Mouse (Mus musculus) adrenal gland, postnatal 25 days (tissue): ENCODE results near the gene Sos1. TPM values are rescaled to one million over a fixed set of nuclear protein-coding genes. Genes with fewer than 3 reads are reported as not detected.
A peak's percentile ranks its signal among the peaks of the same experiment; 100 is the strongest.
"Not testable (repeated sequence)": the region's sequence is repeated elsewhere in the genome, so short reads cannot be mapped to it uniquely, and the experiment has no call there.

Experiments used
- DNase-seq: peaks from one replicate; pipeline ENCODE4 v3.0.0; 2021; ENCODE audit warnings: mixed read lengths
- total RNA-seq: library from RNA; stranded (reverse); gene quantifications from 2 replicates; pipeline ENCODE4 v1.2.3, GENCODE M21; 2021

Sos1 gene
- total RNA-seq, 1 experiment from 2014 or later: 30.3 TPM

DNA sequence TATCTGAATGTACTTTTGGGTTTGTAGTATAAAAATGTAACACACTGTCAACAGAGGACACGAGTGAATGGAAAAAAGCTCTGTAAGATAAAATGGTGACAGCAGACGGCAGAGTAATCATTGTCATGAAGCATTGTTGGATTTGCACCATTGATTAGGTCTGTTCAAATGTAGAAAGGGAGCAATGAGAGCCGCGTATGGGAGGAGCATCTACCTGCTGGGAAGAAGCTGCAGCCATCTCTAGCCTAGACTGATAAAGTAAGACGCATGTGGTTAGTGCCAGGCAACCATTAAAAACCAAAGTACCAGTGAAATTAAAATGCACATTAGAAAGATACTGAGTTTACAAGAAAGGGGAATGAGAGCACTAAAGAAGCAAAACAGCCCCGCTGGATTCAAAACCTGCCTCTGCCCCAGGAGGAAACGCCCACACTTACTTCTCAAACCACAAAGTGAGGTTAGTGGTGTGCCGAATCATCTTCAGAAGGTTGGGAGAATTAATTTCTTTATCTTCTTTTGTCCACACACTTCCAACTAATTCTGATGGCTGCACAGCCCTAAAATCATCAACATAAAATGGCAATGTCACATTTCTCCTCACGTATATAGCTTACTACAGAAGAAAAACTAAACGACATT is 61.6 kb downstream of the Sos1 start:
- no peak for DNase-seq

- DNase-seq: no peak
These were observed 69.1 kb downstream of the Sos1 start for GRCm38 (mm10) chr17:80411182-80411581.

DNA sequence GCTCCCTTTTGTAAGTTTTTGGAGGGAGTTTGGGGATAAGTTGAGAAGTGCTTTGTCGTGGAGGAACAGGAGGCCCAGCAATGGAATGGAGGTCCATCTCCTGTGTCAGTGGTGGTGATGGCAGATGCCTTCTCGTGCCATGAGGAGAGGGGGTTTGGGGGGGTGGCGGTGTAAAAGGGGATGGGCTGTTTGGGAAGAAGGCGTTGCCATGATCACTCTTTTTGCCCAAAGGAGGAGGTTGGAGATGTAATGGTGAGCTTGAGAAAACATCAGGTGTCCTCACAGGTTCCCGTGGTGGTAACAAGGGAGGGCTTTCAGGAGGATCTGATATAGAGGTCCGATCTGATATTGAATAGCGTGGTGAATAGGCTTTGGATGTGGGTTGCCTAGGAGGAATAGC is 82.0 kb downstream of the Sos1 start:
- DNase-seq: no peak

- peak; percentile 47 for DNase-seq
These were observed 88.5 kb downstream of the Sos1 start for GRCm38 (mm10) chr17:80391423-80392403.

DNA sequence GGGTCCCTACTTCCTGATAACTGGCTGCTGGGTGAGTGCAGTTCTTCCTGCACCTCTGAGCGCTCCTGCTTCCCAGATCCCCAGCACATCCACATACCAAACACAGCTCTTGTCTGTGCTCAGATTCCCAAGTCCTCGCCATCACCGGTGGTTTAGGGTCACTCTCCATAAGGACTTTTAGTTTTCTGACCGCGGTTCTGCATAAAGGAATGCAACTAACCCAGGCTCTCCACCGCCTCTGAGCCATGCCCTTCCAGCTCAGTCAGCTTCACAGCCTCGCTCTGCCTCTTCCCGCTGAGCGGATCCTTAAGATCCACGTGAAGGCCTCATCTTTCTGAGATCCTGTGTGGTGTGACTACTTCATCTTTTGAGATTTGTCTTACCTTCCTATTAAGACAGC is 90.2 kb downstream of the Sos1 start:
- no peak for DNase-seq

DNA sequence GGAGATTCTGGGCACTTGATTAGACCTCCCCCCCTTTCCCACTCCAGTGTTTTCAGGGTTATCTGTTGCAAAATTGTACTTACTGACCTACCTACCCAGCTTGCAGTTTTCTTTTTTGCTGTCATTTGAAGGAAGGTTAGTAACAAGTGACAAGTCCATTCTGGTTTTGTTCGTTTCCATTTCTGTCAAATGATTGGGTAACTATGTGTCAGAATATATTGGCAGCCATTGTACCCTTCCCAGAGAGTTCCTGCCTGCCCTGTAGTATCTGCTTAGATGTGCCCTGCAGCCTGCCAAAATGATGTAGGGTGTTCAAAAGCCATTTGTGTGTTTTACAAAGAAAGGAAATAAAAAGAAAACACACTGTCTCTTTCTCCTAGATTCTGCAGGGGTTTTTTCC is 94.6 kb downstream of the Sos1 start:
- DNase-seq: no peak

DNA sequence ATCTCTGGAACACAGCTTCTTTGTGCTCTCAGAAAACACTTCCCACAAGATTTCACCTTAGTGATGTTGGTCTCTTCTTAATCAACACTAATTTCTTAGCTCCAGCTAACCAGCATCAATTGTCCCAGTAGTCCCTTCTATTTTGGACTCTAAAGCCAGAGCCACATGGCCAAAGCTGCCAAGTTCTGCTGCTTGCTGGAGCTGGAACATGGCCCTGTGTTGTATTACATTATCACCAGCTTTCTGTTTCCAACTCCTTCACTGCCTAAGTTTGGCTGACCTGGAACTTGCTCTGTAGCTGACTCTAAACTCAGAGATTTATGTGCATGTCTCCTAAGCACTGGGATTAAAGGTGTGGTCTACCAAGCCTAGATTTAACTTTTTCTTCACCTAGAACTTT is 101.9 kb downstream of the Sos1 start:
- not testable (repeated sequence) for DNase-seq

DNA sequence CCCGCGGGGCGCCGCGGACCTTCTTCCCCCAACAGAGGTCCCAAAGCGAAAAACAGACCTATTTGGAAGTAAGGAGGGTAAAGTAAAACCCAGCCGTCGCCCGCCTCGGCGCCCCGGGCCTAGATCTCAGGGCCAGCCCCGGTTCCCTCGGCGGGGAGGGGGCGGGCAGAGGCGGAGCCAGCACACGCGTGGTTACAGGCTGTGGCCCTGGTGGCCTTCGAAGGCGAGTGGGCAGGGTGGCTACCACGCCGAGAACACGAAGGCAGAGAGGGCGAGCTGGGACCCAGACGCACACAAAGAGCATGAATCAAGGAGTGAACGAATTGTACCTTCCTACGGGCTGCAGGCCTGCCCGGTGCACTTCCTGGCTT is 106.5 kb downstream of the Sos1 start:
- DNase-seq: no peak

DNA sequence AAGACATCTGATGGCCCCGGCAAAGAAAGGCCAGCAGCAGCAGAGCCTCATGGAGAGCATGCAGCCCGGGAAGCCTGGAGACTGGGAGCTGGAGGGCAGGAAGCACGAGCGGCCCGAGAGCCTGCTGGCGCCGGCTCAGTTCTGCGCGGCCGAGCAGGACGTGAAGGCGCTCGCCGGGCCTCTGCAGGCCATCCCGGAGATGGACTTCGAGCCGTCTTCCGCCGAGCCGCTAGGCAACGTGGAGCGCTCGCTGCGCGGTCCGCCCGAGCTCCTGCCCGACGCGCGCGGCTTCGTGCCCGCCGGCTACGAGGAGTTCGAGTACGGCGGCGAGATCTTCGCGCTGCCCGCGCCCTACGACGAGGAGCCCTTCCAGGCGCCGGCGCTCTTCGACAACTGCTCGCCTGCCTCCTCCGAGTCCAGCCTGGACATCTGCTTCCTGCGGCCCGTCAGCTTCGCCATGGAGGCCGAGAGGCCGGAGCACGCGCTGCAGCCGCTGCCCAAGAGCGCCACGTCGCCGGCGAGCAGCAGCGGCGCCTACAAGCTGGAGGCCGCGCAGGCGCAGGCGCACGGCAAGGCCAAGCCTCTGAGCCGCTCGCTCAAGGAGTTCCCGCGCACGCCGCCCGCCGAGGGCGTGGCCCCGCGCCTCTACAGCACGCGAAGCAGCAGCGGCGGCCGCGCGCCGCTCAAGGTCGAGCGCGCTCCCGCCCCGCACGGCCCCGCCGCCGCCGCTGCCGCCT is 107.1 kb downstream of the Sos1 start, which contains the start of gene Gm10190:
Gene Gm10190, minus strand, starts transcription at position 553 of the 737 bp plus-strand sequence.
- DNase-seq: peak; percentile 90

DNA sequence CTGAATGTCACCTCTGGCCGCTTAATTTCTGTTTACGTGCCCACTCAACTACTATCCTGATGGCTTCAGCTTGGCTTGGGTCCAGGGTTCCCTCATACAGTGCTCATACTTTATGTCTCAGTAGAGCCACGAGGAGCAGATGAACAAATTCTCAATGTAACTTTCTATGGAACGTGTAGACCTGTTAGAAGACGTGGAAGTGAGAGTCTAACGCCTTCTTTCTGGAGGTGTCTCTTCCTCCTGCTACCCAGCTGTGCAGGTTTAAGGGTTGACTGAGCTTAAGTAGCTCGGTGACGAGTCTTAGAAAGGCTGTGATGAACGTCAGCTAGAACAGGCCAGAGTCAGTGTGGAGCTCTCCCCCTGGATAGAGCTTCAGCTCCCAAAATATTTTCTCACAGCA is 111.6 kb downstream of the Sos1 start:
- no peak for DNase-seq

GRCm38 (mm10) chr17:80367276-80367675 is 113.0 kb downstream of the Sos1 start:
- DNase-seq: no peak

DNA sequence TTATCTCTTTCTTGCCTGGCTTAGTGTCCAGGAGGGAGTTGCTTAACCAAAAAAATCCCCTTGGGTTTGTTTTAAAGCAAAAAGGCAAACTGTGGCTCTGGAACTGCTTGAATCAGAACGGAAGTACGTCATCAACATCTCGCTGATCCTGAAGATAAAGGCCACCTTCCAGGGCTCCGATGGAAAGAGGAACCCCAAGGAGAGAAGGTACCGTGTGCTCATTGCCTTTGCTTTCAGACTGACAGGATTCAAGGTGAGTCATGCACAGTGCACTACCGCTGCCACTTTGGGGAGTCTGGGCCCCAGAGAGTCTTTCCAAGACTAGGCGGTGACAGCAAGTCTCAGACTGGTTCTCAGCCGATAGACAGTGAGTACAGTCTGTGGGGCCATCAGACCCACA is 120.0 kb downstream of the Sos1 start:
- no peak for DNase-seq

- DNase-seq: no peak
These were observed 133.0 kb downstream of the Sos1 start for GRCm38 (mm10) chr17:80347234-80347633.

DNA sequence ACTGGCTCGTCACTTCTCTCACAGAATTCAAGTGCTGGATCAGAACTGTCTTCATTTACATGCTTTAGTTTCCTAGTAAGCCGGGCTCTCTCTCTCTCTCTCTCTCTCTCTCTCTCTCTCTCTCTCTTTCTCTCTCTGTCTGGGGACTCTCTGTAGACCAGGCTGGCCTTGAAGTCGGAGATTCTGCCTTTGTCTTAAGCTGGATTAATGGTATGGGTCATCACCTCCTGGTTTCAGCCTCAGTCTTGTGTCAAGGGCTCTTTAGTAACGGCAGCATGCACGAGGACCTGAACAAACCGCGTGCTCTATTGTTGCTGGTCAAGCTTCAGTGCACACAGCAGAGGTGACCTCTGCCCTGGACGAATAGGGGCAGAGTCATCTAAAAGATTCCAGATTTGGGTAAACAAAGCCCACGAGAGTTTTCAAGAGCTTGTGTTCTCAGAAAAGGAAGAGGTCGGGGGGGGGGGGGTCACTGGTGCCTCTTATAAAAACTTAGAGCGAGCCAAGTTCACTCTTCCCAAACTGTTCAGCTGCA is 133.6 kb downstream of the Sos1 start:
- no peak for DNase-seq

GRCm38 (mm10) chr17:80345277-80345676 is 135.0 kb downstream of the Sos1 start:
- DNase-seq: no peak

Other genes with a start within 250 kb of the Sos1 start
- 10.7 and 12.7 TPM in 2 replicates for gene Morn2, start 190.2 kb downstream of the Sos1 start, total RNA-seq
- 13.5 and 17.8 TPM in 2 replicates for gene Dhx57, start 190.0 kb downstream of the Sos1 start, total RNA-seq
- 0.67 TPM in 1 of 2 replicates, not detected in the other for gene Arhgef33, start 173.0 kb downstream of the Sos1 start, total RNA-seq
- not detected in 2 replicates for gene Gm10190, start 106.9 kb downstream of the Sos1 start, total RNA-seq
- gene Cdkl4, start 97.4 kb upstream of the Sos1 start, total RNA-seq: not detected in 2 replicates
- 41.9 and 47.6 TPM in 2 replicates for gene Map4k3, start 248.0 kb upstream of the Sos1 start, total RNA-seq